In genomic region chr2:27936607-27937191, GRCm38 (mm10) we compare ENCODE assay signal across 8 mouse cellular contexts. TPM values are rescaled to one million over a fixed set of nuclear protein-coding genes. Genes with fewer than 3 reads are reported as not detected.
DNase-seq lines count a peak whose midpoint lies in the region; ATAC-seq lines count a peak whose summit lies in the region.

No protein-coding gene starts in this region.

- H3K4me2 ChIP-seq in midbrain, embryonic 16.5 days (ENCODE audit: low read length), result no peak overlapping the region

- peak overlapping the region; percentile 85; the same call in 1 of the 2 replicates for H3K27ac ChIP-seq in heart, embryonic 10.5 days
- H3K27ac ChIP-seq in midbrain, embryonic 16.5 days (ENCODE audit: low read length), result no peak overlapping the region

- 69% methylated on average over 9 of the region's 9 CpGs for WGBS in heart, embryonic 10.5 days
- whole genome bisulfite sequencing in midbrain, embryonic 16.5 days, result 73% methylated on average over 9 of the region's 9 CpGs

- no peaks in the 10 kb centered on the region for H3K27me3 ChIP-seq in heart, embryonic 10.5 days (ENCODE audit: insufficient read depth, poor library complexity, severe bottlenecking)
- H3K27me3 ChIP-seq in midbrain, embryonic 16.5 days (ENCODE audit: control insufficient read depth, insufficient read depth, low read depth, low read length), result no peaks in the 10 kb centered on the region

- H3K4me3 ChIP-seq in heart, embryonic 10.5 days, result no peak overlapping the region
- no peak overlapping the region for H3K4me3 ChIP-seq in midbrain, embryonic 16.5 days (ENCODE audit: low read depth, low read length)

- ATAC-seq in midbrain, embryonic 16.5 days, result no peak

- peaks cover 48% of the 10 kb centered on the region for H3K4me1 ChIP-seq in heart, embryonic 10.5 days
- peaks cover 14% of the 10 kb centered on the region for H3K4me1 ChIP-seq in midbrain, embryonic 16.5 days (ENCODE audit: control insufficient read depth, insufficient read depth, low read length)

- H3K9ac ChIP-seq in midbrain, embryonic 16.5 days (ENCODE audit: low read depth, low read length), result no peak overlapping the region

- H3K9me3 ChIP-seq in heart, embryonic 10.5 days, result no peaks in the 10 kb centered on the region
- no peaks in the 10 kb centered on the region for H3K9me3 ChIP-seq in midbrain, embryonic 16.5 days (replicated peaks; ENCODE audit: control insufficient read depth, low read length, poor library complexity, severe bottlenecking)

- peak; percentile 69 for DNase-seq in layer of hippocampus, adult 11-12 months (ENCODE audit: low spot score)
- DNase-seq in layer of hippocampus, adult 9-10 months (ENCODE audit: low spot score), result no peak
- DNase-seq in cerebellum, adult 9-11 months, result peak; percentile 72
- no peak for DNase-seq in heart, embryonic 10.5 days (ENCODE audit: low spot score)
- DNase-seq in left cerebral cortex, adult 18-20 months (ENCODE audit: low spot score in 2 of 2), result peak; percentile 65 to 70
- peak; percentile 62 for DNase-seq in right cerebral cortex, adult 18-20 months
- DNase-seq in embryo, embryonic 10.5 days (ENCODE audit: low spot score), result no peak

- peaks cover 20% of the 10 kb centered on the region; the same call in 1 of the 2 replicates for H3K36me3 ChIP-seq in heart, embryonic 10.5 days
- H3K36me3 ChIP-seq in midbrain, embryonic 16.5 days (ENCODE audit: control insufficient read depth, insufficient read depth, low read length), result no peaks in the 10 kb centered on the region

RNA-seq across cellular contexts. Expression of gene Col5a1, which starts 50.5 kb away (rescaled TPM):
- polyA plus RNA-seq in heart, embryonic 10.5 days (2016; fragmentation: Nextera tagmentation; extraction: Ambion mirVana), result 31.3 and 37.4 TPM in 2 replicates
- 1 to 10 TPM; 7.3 to 8.7 TPM for total RNA-seq in left cerebral cortex, adult 18-20 months (2021)
- polyA plus RNA-seq in midbrain, embryonic 16.5 days (2015; fragmentation: Nextera tagmentation; extraction: Ambion mirVana), result 5.9 and 6.4 TPM in 2 replicates

Comparison
In these comparisons a context has a peak if more than half of its experiments do, and no peak if none do; other contexts are left out.
1. DNase-seq: peak in layer of hippocampus, adult 11-12 months (single experiment), cerebellum, adult 9-11 months (single experiment), left cerebral cortex, adult 18-20 months (2 of 2) and right cerebral cortex, adult 18-20 months (single experiment); none in layer of hippocampus, adult 9-10 months (single experiment), heart, embryonic 10.5 days (single experiment) and embryo, embryonic 10.5 days (single experiment).